24 mouse cellular contexts compared by ENCODE assay signal in the genomic region with DNA sequence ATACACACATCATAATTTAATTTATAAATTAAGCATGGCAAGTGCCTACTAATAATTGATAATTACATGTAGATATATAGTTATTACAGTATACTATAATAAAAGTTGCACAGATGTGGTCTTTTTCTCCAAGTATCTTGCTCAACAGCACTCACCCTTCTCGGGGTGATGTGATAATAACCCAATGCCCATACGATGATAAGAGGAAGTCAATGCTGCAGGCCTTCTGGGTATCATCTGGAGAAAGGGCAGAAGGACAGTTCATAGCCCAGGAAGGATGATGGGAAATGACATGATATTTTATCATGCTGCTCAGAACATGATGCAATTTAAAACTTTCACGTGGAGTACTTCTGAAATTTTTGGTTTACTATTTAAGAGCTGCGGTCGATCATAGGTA.
DNase-seq lines count a peak whose midpoint lies in the region; ATAC-seq and TF ChIP-seq lines count a peak whose summit lies in the region.
"Had no signal": no experiment of that assay in that cellular context is flagged by ENCODE, and none has a peak within 500 bp of the region (broad histone marks: within the 10 kb centered on the region; RNA-seq: fewer than 3 reads in every experiment).

No protein-coding gene starts in this region.

- no peaks in the 10 kb centered on the region for H3K27me3 ChIP-seq in liver, embryonic 13.5 days
- no peaks in the 10 kb centered on the region for H3K27me3 ChIP-seq in liver, embryonic 11.5 days (replicated peaks; ENCODE audit: control insufficient read depth, insufficient read depth, low read length)
- H3K27me3 ChIP-seq in MEL (ENCODE audit: control insufficient read depth in 1 of 2, insufficient read depth in 2 of 2, low read length in 2 of 2) = no peaks in the 10 kb centered on the region
- H3K27me3 ChIP-seq: embryonic facial prominence, embryonic 12.5 days; embryonic facial prominence, embryonic 15.5 days; heart, embryonic 12.5 days; heart, embryonic 15.5 days had no signal

- H3K4me1 ChIP-seq in liver, embryonic 13.5 days (replicated peaks) = peaks cover 5% of the 10 kb centered on the region; the same call in 1 of the 2 replicates
- no peaks in the 10 kb centered on the region for H3K4me1 ChIP-seq in liver, embryonic 11.5 days (replicated peaks; ENCODE audit: control insufficient read depth, insufficient read depth, low read length)
- peaks cover 2 to 3% of the 10 kb centered on the region in 2 experiments; a peak in 3 of 4 replicates for H3K4me1 ChIP-seq in MEL (ENCODE audit: control insufficient read depth in 1 of 2, insufficient read depth in 2 of 2, low read length in 2 of 2)

- H3K4me2 ChIP-seq in liver, embryonic 13.5 days = no peak overlapping the region
- no peak overlapping the region for H3K4me2 ChIP-seq in liver, embryonic 11.5 days
- H3K4me2 ChIP-seq: embryonic facial prominence, embryonic 12.5 days; embryonic facial prominence, embryonic 15.5 days; heart, embryonic 12.5 days; heart, embryonic 15.5 days; hindbrain, embryonic 14.5 days had no signal

- TF ChIP-seq RAD21 in MEL (IDR thresholded peaks at IDR 0.05; ENCODE audit: low read depth, low read length) = no peak

- ATAC-seq in liver, embryonic 13.5 days (ENCODE audit: low read depth) = peak; percentile 58; the same call in 1 of the 2 replicates
- no peak; the same call in 1 of the 2 replicates for ATAC-seq in liver, embryonic 11.5 days (replicated peaks; ENCODE audit: low FRiP score)
- ATAC-seq in granulocyte monocyte progenitor cell, adult 5-6 weeks (replicated peaks; ENCODE audit: poor library complexity, severe bottlenecking) = peak; percentile 40
- ATAC-seq in megakaryocyte progenitor cell, adult 5-6 weeks (replicated peaks; ENCODE audit: poor library complexity) = peak; percentile 68
- ATAC-seq: activated CD4-positive, CD25-positive, alpha-beta regulatory T cell, adult 4 months; CD4-positive, CD25-positive, alpha-beta regulatory T cell, adult 4 months; forebrain, embryonic 14.5 days; forebrain, postnatal 0 days; hindbrain, postnatal 0 days; inflammation-experienced regulatory T-cells, adult 6 months had no signal

- intact Hi-C loops in heart, postnatal 14 days (cut with DNase I) = no loop called here

- H3K79me2 ChIP-seq in MEL (ENCODE audit: control insufficient read depth, insufficient read depth, low read length, poor library complexity) = no peaks in the 10 kb centered on the region

- TF ChIP-seq CTCF in MEL (IDR thresholded peaks at IDR 0.05 in 2 of 3, conservative IDR thresholded peaks at IDR 0.05 in 1 of 3; ENCODE audit: control insufficient read depth in 1 of 3, insufficient read depth in 1 of 3, low read depth in 2 of 3, low read length in 3 of 3, poor library complexity in 1 of 3, severe bottlenecking in 1 of 3) = no peak

- 58% methylated on average over 5 of the region's 5 CpGs for WGBS in liver, embryonic 13.5 days (ENCODE audit: insufficient replicate concordance)
- WGBS in liver, embryonic 11.5 days = 74% methylated on average over 5 of the region's 5 CpGs

- H3K27ac ChIP-seq in liver, embryonic 13.5 days = no peak overlapping the region
- no peak overlapping the region for H3K27ac ChIP-seq in liver, embryonic 11.5 days (ENCODE audit: low read depth, low read length)
- H3K27ac ChIP-seq in MEL (ENCODE audit: control insufficient read depth, low read depth, low read length) = no peak overlapping the region
- H3K27ac ChIP-seq: embryonic facial prominence, embryonic 12.5 days; embryonic facial prominence, embryonic 15.5 days; heart, embryonic 15.5 days; hindbrain, postnatal 0 days had no signal

- TF ChIP-seq POLR2A in MEL (IDR thresholded peaks at IDR 0.05; ENCODE audit: control insufficient read depth in 1 of 2, insufficient read depth in 1 of 2, low read depth in 1 of 2, low read length in 2 of 2, poor library complexity in 1 of 2) = no peak

- H3K9me3 ChIP-seq in liver, embryonic 13.5 days (replicated peaks) = 0 out of 2 replicates have a peak, but pooled peaks cover 3% of the 10 kb centered on the region
- no peaks in the 10 kb centered on the region for H3K9me3 ChIP-seq in liver, embryonic 11.5 days (ENCODE audit: control insufficient read depth, low read length)
- no peaks in the 10 kb centered on the region for H3K9me3 ChIP-seq in MEL (replicated peaks; ENCODE audit: insufficient read depth, low read length)
- H3K9me3 ChIP-seq: embryonic facial prominence, embryonic 12.5 days; embryonic facial prominence, embryonic 15.5 days; heart, embryonic 15.5 days had no signal

- H3K9ac ChIP-seq in liver, embryonic 13.5 days = no peak overlapping the region
- no peak overlapping the region for H3K9ac ChIP-seq in liver, embryonic 11.5 days (ENCODE audit: low read depth, low read length)
- H3K9ac ChIP-seq in MEL (ENCODE audit: control insufficient read depth, low read depth, low read length, poor library complexity, severe bottlenecking) = no peak overlapping the region
- H3K9ac ChIP-seq: embryonic facial prominence, embryonic 12.5 days; embryonic facial prominence, embryonic 15.5 days; forebrain, postnatal 0 days; heart, embryonic 12.5 days; heart, embryonic 15.5 days; hindbrain, embryonic 14.5 days had no signal

- no peak for DNase-seq in liver, embryonic 13.5 days
- DNase-seq in liver, embryonic 11.5 days (ENCODE audit: low spot score) = no peak
- DNase-seq in MEL (ENCODE audit: low read depth, low spot score) = peak; percentile 37
- DNase-seq in spleen, postnatal 36 days (ENCODE audit: low spot score in 2 of 2) = no peak
- DNase-seq in heart, postnatal 14 days = no peak
- DNase-seq: adrenal gland, adult 8-10 months; adrenal gland, postnatal 25 days; forebrain, postnatal 0 days; gastrocnemius, postnatal 14 days; heart, adult 18-20 months; heart, postnatal 10 days; heart, postnatal 4 days had no signal

- no peaks in the 10 kb centered on the region for H3K36me3 ChIP-seq in liver, embryonic 13.5 days
- no peaks in the 10 kb centered on the region for H3K36me3 ChIP-seq in liver, embryonic 11.5 days (ENCODE audit: control insufficient read depth, insufficient read depth, low read length)
- peaks cover 0 to 8% of the 10 kb centered on the region in 2 experiments; a peak in 2 of 4 replicates for H3K36me3 ChIP-seq in MEL (ENCODE audit: control insufficient read depth in 1 of 2, insufficient read depth in 2 of 2, low read length in 2 of 2)
- H3K36me3 ChIP-seq: embryonic facial prominence, embryonic 12.5 days; embryonic facial prominence, embryonic 15.5 days; heart, embryonic 12.5 days; heart, embryonic 15.5 days had no signal

- no peak overlapping the region for H3K4me3 ChIP-seq in liver, embryonic 13.5 days (replicated peaks)
- no peak overlapping the region for H3K4me3 ChIP-seq in liver, embryonic 11.5 days (ENCODE audit: low read depth, low read length)
- H3K4me3 ChIP-seq in MEL (ENCODE audit: control insufficient read depth in 1 of 2, insufficient read depth in 1 of 2, low read depth in 2 of 2, low read length in 2 of 2) = no peak overlapping the region
- H3K4me3 ChIP-seq: embryonic facial prominence, embryonic 12.5 days; embryonic facial prominence, embryonic 15.5 days; heart, embryonic 12.5 days; heart, embryonic 15.5 days had no signal

- TF ChIP-seq EP300 in MEL (IDR thresholded peaks at IDR 0.05; ENCODE audit: low read depth in 1 of 2, low read length in 2 of 2) = peak; percentile 43 to 50

TF ChIP-seq in MEL, 35 proteins besides CTCF, POLR2A, EP300 and RAD21:
- TF ChIP-seq GATA1 (IDR thresholded peaks at IDR 0.05; ENCODE audit: low read depth, low read length) = peak; percentile 32; the same call in 1 of the 2 replicates
- no peak for TF ChIP-seq ZNF384 (IDR thresholded peaks at IDR 0.05; ENCODE audit: low read depth, low read length)
- no peak for TF ChIP-seq MAFK (IDR thresholded peaks at IDR 0.05; ENCODE audit: borderline replicate concordance, low read depth, low read length)
- TF ChIP-seq ETS1 (IDR thresholded peaks at IDR 0.05; ENCODE audit: low read depth, low read length) = 0 out of 2 replicates have a peak, but pooled peaks have one; percentile 22
- TF ChIP-seq MYC (IDR thresholded peaks at IDR 0.05; ENCODE audit: low read depth, low read length) = no peak
- TF ChIP-seq USF1 (IDR thresholded peaks at IDR 0.05; ENCODE audit: low read depth, low read length) = no peak
- TF ChIP-seq ZC3H11A (IDR thresholded peaks at IDR 0.05; ENCODE audit: low read depth, low read length) = no peak
- no peak for TF ChIP-seq MAX (IDR thresholded peaks at IDR 0.05; ENCODE audit: low read length)
- TF ChIP-seq HCFC1 (IDR thresholded peaks at IDR 0.05; ENCODE audit: low read depth, low read length) = no peak
- TF ChIP-seq SIN3A (IDR thresholded peaks at IDR 0.05; ENCODE audit: low read length) = no peak
- no peak for TF ChIP-seq SMC3 (IDR thresholded peaks at IDR 0.05; ENCODE audit: low read depth, low read length)
- TF ChIP-seq TCF12 (IDR thresholded peaks at IDR 0.05; ENCODE audit: low read depth, low read length) = peak; percentile 45
- no peak for TF ChIP-seq TBP (IDR thresholded peaks at IDR 0.05; ENCODE audit: low read depth, low read length)
- TF ChIP-seq BHLHE40 (IDR thresholded peaks at IDR 0.05; ENCODE audit: borderline replicate concordance, low read depth, low read length) = no peak
- TF ChIP-seq ZMIZ1 (IDR thresholded peaks at IDR 0.05; ENCODE audit: low read depth, low read length) = no peak
- no peak for TF ChIP-seq E2F4 (IDR thresholded peaks at IDR 0.05; ENCODE audit: borderline replicate concordance, low read depth, low read length)
- TF ChIP-seq KAT2A (conservative IDR thresholded peaks at IDR 0.05; ENCODE audit: low read depth, low read length) = no peak
- no peak for TF ChIP-seq ZKSCAN1 (IDR thresholded peaks at IDR 0.05; ENCODE audit: low read depth, low read length)
- no peak for TF ChIP-seq UBTF (IDR thresholded peaks at IDR 0.05; ENCODE audit: borderline replicate concordance, insufficient read depth, low read depth, low read length)
TF ChIP-seq in MEL: peak in this region for 3.
